Mouse (Mus musculus): ENCODE data around the gene Slc6a19.

GRCm38 (mm10) chr13:73748663-73749440, 44.2 kb upstream of the Slc6a19 start:
- peak; percentile 78 for TF ChIP-seq CTCF (IDR thresholded peaks at IDR 0.05; ENCODE audit: low read depth, low read length)
- TF ChIP-seq POLR2A (IDR thresholded peaks at IDR 0.05; ENCODE audit: insufficient read depth, low read length): no peak
- TF ChIP-seq EP300 (IDR thresholded peaks at IDR 0.05; ENCODE audit: insufficient read depth, low read depth, low read length): peak; percentile 59; the same call in 1 of the 2 replicates

All from ES-Bruce4 (cell line).